Mouse (Mus musculus) MEL (cell line): ENCODE data around the gene Gm20481. TPM values are rescaled to one million over a fixed set of nuclear protein-coding genes. Genes with fewer than 3 reads are reported as not detected.

Source experiments
- DNase-seq: peaks from one replicate; pipeline ENCODE4 v3.0.0; 2011; ENCODE audit warnings: low read depth, low spot score
- H3K27ac ChIP-seq: 2 replicates; pipeline ENCODE4 v1.5.1; 2012; ENCODE audit warnings: low read depth, mild to moderate bottlenecking, control low read depth, low read length, moderate library complexity; ENCODE audit not compliant: control insufficient read depth
- H3K27me3 ChIP-seq, 2 experiments: fragments of 150-350 bp in 1 of 2; sonication (generic) in 1 of 2; 2 replicates each; pipeline ENCODE4 v1.6.1; 2012; ENCODE audit warnings: low read length in 2 of 2, mild to moderate bottlenecking in 2 of 2, improper control_type of control experiment in 1 of 2, moderate library complexity in 1 of 2; ENCODE audit not compliant: insufficient read depth in 2 of 2, control insufficient read depth in 1 of 2
- H3K36me3 ChIP-seq, 2 experiments: 2 replicates each; pipeline ENCODE4 v1.6.1; 2012 to 2014; ENCODE audit warnings: low read length in 2 of 2, improper control_type of control experiment in 1 of 2, inconsistent platforms in 1 of 2, mild to moderate bottlenecking in 1 of 2; ENCODE audit not compliant: insufficient read depth in 2 of 2, control insufficient read depth in 1 of 2
- H3K4me1 ChIP-seq, 2 experiments: fragments of 150-350 bp in 1 of 2; sonication (generic) in 1 of 2; 2 replicates each; pipeline ENCODE4 v1.6.1; 2012; ENCODE audit warnings: low read length in 2 of 2, improper control_type of control experiment in 1 of 2, mild to moderate bottlenecking in 1 of 2; ENCODE audit not compliant: insufficient read depth in 2 of 2, control insufficient read depth in 1 of 2
- H3K4me3 ChIP-seq, 2 experiments: fragments of 150-350 bp in 1 of 2; sonication (generic) in 1 of 2; 2 replicates each; pipeline ENCODE4 v1.5.1; 2012; ENCODE audit warnings: low read depth in 2 of 2, low read length in 2 of 2, mild to moderate bottlenecking in 2 of 2, moderate library complexity in 2 of 2, control low read depth in 1 of 2, improper control_type of control experiment in 1 of 2; ENCODE audit not compliant: control insufficient read depth in 1 of 2, insufficient read depth in 1 of 2
- H3K79me2 ChIP-seq: 2 replicates; pipeline ENCODE4 v1.6.1; 2012; ENCODE audit warnings: mild to moderate bottlenecking, low read length, moderate library complexity; ENCODE audit not compliant: control insufficient read depth, poor library complexity, insufficient read depth
- H3K9ac ChIP-seq: 2 replicates; pipeline ENCODE4 v1.6.1; 2012; ENCODE audit warnings: low read depth, mild to moderate bottlenecking, control low read depth, low read length, moderate library complexity; ENCODE audit not compliant: control insufficient read depth, poor library complexity, severe bottlenecking
- H3K9me3 ChIP-seq: fragments of 150-350 bp; sonication (generic); replicated peaks from 2 replicates; pipeline ENCODE4 v1.6.1; 2012; ENCODE audit warnings: mild to moderate bottlenecking, low read length, improper control_type of control experiment, moderate library complexity; ENCODE audit not compliant: insufficient read depth
- CTCF ChIP-seq, 3 experiments: IDR thresholded peaks in 2 of 3; conservative IDR thresholded peaks in 1 of 3; 2 replicates each; pipeline ENCODE4 v1.5.1; 2011 to 2012; ENCODE audit warnings: low read length in 3 of 3, low read depth in 2 of 3, mild to moderate bottlenecking in 2 of 3, improper control_type of control experiment in 1 of 3, inconsistent platforms in 1 of 3, mixed read lengths in 1 of 3, moderate library complexity in 1 of 3; ENCODE audit not compliant: control insufficient read depth in 1 of 3, insufficient read depth in 1 of 3, poor library complexity in 1 of 3, severe bottlenecking in 1 of 3
- E2F4 ChIP-seq: IDR thresholded peaks from 2 replicates; pipeline ENCODE4 v1.6.1; 2011; ENCODE audit warnings: low read depth, low read length, improper control_type of control experiment, borderline replicate concordance
- EP300 ChIP-seq, 2 experiments: IDR thresholded peaks; 2 replicates each; pipeline ENCODE4 v1.6.1; 2011; ENCODE audit warnings: improper control_type of control experiment in 2 of 2, low read length in 2 of 2, low read depth in 1 of 2, mild to moderate bottlenecking in 1 of 2
- ETS1 ChIP-seq: IDR thresholded peaks from 2 replicates; pipeline ENCODE4 v1.6.1; 2012; ENCODE audit warnings: low read depth, mild to moderate bottlenecking, inconsistent platforms, low read length, improper control_type of control experiment, moderate library complexity
- JUND ChIP-seq: IDR thresholded peaks from 2 replicates; pipeline ENCODE4 v1.6.1; 2011; ENCODE audit warnings: low read depth, mild to moderate bottlenecking, improper control_type of control experiment, low read length
- MAFK ChIP-seq: IDR thresholded peaks from 2 replicates; pipeline ENCODE4 v1.6.1; 2011; ENCODE audit warnings: low read depth, mild to moderate bottlenecking, low read length, improper control_type of control experiment, borderline replicate concordance
- MAX ChIP-seq: IDR thresholded peaks from 2 replicates; pipeline ENCODE4 v1.6.1; 2011; ENCODE audit warnings: low read length, improper control_type of control experiment
- MAZ ChIP-seq: IDR thresholded peaks from 2 replicates; pipeline ENCODE4 v1.6.1; 2012; ENCODE audit warnings: low read depth, mild to moderate bottlenecking, inconsistent platforms, low read length, improper control_type of control experiment
- MEF2A ChIP-seq: IDR thresholded peaks from 2 replicates; pipeline ENCODE4 v1.6.1; 2014; ENCODE audit warnings: low read depth, mild to moderate bottlenecking, inconsistent platforms, low read length, improper control_type of control experiment; ENCODE audit not compliant: poor library complexity, insufficient replicate concordance, severe bottlenecking; ENCODE audit errors: extremely low read depth
- MYB ChIP-seq: IDR thresholded peaks from 2 replicates; pipeline ENCODE4 v1.6.1; 2011; ENCODE audit warnings: mild to moderate bottlenecking, low read depth, low read length, improper control_type of control experiment
- MYC ChIP-seq: IDR thresholded peaks from 2 replicates; pipeline ENCODE4 v1.6.1; 2011; ENCODE audit warnings: low read depth, mild to moderate bottlenecking, low read length, improper control_type of control experiment, moderate library complexity
- NELFE ChIP-seq: IDR thresholded peaks from 2 replicates; pipeline ENCODE4 v1.6.1; 2011; ENCODE audit warnings: low read depth, low read length, improper control_type of control experiment
- POLR2AphosphoS2 ChIP-seq: IDR thresholded peaks from 2 replicates; pipeline ENCODE4 v1.6.1; 2011; ENCODE audit warnings: low read length, improper control_type of control experiment
- POLR2AphosphoS5 ChIP-seq: IDR thresholded peaks from 2 replicates; pipeline ENCODE4 v1.6.1; 2012; ENCODE audit warnings: low read depth, borderline replicate concordance, mild to moderate bottlenecking, inconsistent platforms, low read length, moderate library complexity, mixed read lengths
- RAD21 ChIP-seq: IDR thresholded peaks from 2 replicates; pipeline ENCODE4 v1.6.1; 2011; ENCODE audit warnings: mild to moderate bottlenecking, low read depth, low read length, improper control_type of control experiment
- RCOR1 ChIP-seq: IDR thresholded peaks from 2 replicates; pipeline ENCODE4 v1.6.1; 2012; ENCODE audit warnings: low read depth, mild to moderate bottlenecking, inconsistent platforms, low read length, improper control_type of control experiment
- SIN3A ChIP-seq: IDR thresholded peaks from 2 replicates; pipeline ENCODE4 v1.6.1; 2012; ENCODE audit warnings: low read length, improper control_type of control experiment, inconsistent platforms
- TAL1 ChIP-seq: IDR thresholded peaks from 2 replicates; pipeline ENCODE4 v1.6.1; 2012; ENCODE audit warnings: mild to moderate bottlenecking, inconsistent platforms, low read length, moderate library complexity, mixed read lengths
- TBP ChIP-seq: IDR thresholded peaks from 2 replicates; pipeline ENCODE4 v1.8.0; 2011; ENCODE audit warnings: low read depth, low read length, improper control_type of control experiment
- USF2 ChIP-seq, 2 experiments: IDR thresholded peaks; 2 replicates each; pipeline ENCODE4 v1.6.1; 2011 to 2012; ENCODE audit warnings: improper control_type of control experiment in 2 of 2, low read length in 2 of 2, borderline replicate concordance in 1 of 2, inconsistent platforms in 1 of 2, low read depth in 1 of 2, mild to moderate bottlenecking in 1 of 2; ENCODE audit not compliant: insufficient read depth in 1 of 2
- ZKSCAN1 ChIP-seq: IDR thresholded peaks from 2 replicates; pipeline ENCODE4 v1.6.1; 2012; ENCODE audit warnings: low read depth, mild to moderate bottlenecking, inconsistent platforms, low read length, improper control_type of control experiment, moderate library complexity
- ZMIZ1 ChIP-seq: IDR thresholded peaks from 2 replicates; pipeline ENCODE4 v1.6.1; 2012; ENCODE audit warnings: low read depth, mild to moderate bottlenecking, inconsistent platforms, low read length, improper control_type of control experiment, moderate library complexity
- polyA plus RNA-seq, 2 experiments: library from polyadenylated mRNA; stranded (reverse) in 1 of 2; unstranded in 1 of 2; fragments of >175 nt in 1 of 2; fragments of >200 nt in 1 of 2; gene quantifications; 2 replicates each; pipeline versions ENCODE4 v1.2.1 to v1.2.4; 2012; ENCODE audit warnings: low replicate concordance in 2 of 2, low read depth in 1 of 2; ENCODE audit not compliant: insufficient read length in 2 of 2, insufficient read depth in 1 of 2, missing spikeins in 1 of 2
- total RNA-seq: library from RNA; depleted of rRNA; stranded (reverse); fragments of 300-350 nt; gene quantifications from 2 replicates; pipeline ENCODE4 v1.2.3, GENCODE M21; 2012

The Gm20481 gene
- total and polyA plus RNA-seq, 3 experiments = not detected

DNA sequence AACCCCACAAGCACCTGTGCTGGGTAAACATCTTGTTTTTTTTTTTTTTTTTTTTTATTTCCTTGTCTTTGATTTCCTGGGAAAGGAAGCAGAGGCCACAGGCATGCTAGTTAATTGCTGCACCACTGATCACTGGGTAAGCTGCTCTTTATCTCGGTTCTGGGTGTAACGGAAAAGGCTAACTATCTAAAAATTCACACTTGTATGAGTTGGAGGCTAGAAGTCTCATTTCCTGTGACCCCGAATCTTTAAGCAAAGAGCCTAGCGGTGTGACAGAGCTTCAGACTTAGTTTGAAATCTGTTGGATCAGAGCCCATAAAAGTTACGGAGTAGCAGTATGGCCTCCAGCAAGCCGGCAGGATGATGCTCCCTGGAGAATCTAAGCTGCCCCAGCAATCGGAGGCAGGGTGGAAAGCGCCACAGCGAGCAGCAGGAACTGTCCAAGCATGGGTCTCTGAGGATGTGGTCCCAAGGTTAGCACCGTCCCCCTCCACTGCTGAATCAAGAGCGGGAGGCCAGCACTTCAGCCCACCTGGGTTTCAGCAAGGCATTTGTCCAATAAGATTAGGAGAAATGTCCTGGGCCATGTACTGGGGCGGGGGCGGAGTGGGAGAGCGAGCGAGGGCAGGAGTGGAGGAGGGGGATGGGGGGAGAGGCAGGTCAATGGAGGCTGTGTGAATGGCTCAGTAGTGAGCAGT, 28.2 kb upstream of the Gm20481 start (continued):
- peak; percentile 78 for TF ChIP-seq MYB
- TF ChIP-seq RAD21 = no peak
- no peak for TF ChIP-seq ZMIZ1
- no peak for TF ChIP-seq NELFE
- TF ChIP-seq ETS1 = peak; percentile 46
- no peak for TF ChIP-seq POLR2AphosphoS2
- TF ChIP-seq TBP = no peak

DNA sequence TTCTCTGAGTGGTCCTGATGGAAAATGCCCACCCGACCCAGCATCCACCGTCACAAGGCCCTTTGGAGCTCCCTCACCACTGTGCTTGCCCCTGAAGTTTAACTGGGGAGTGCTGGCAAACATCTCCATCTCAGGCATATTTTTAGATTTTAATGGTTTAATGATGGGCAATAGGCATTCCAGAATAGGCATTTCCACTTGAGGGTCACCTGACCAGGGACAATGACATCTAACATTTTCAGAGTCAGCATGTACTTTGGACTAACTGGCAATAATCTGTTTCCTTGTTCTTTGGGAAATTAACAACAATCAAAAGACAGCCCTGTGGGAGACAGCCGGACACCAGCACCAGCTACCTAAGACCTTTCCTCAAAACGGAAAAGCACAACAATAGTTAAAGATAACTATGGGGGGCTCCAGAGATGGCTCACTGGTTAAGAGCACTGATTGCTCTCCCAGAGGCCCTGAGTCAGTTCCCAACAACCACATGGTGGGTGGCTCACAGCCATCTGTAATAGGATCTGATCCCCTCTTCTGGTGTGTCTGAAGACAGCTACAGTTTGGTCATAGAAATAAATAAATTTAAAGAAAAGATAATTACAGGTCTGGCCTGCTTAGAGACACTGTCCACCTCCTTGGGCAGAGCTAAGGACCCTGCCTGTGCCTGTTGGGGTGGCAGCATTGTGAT, 26.4 kb upstream of the Gm20481 start:
- H3K79me2 ChIP-seq = no peaks in the 10 kb centered on the region
- TF ChIP-seq MAZ (no peak), RCOR1 (no peak), ZKSCAN1 (no peak), MYC (no peak), CTCF (IDR thresholded peaks at IDR 0.05 in 2 of 3, conservative IDR thresholded peaks at IDR 0.05 in 1 of 3; ENCODE audit: control insufficient read depth in 1 of 3, insufficient read depth in 1 of 3, low read depth in 2 of 3, low read length in 3 of 3, poor library complexity in 1 of 3, severe bottlenecking in 1 of 3) (no peak), NELFE (no peak), USF2 (IDR thresholded peaks at IDR 0.05; ENCODE audit: borderline replicate concordance in 1 of 2, insufficient read depth in 1 of 2, low read depth in 1 of 2, low read length in 2 of 2) (no peak), EP300 (IDR thresholded peaks at IDR 0.05; ENCODE audit: low read depth in 1 of 2, low read length in 2 of 2) (no peak), TAL1 (no peak), POLR2AphosphoS5 (no peak), RAD21 (no peak), SIN3A (no peak), E2F4 (no peak), MAFK (no peak), JUND (no peak), MEF2A (no peak), ETS1 (no peak), MAX (no peak), ZMIZ1 (no peak)
- TF ChIP-seq, all 39 proteins: peak for 0

More for the DNA sequence above, 26.4 kb upstream of the Gm20481 start:
- Histone ChIP-seq H3K27me3 (no peaks in the 10 kb centered on the region), H3K36me3 (peaks cover 0 to 13% of the 10 kb centered on the region in 2 experiments; a peak in 2 of 4 replicates), H3K27ac (no peak overlapping the region), H3K9me3 (no peaks in the 10 kb centered on the region), H3K9ac (no peak overlapping the region), H3K4me3 (no peak overlapping the region), H3K4me1 (peaks cover 2 to 10% of the 10 kb centered on the region in 2 experiments)
- no peak for DNase-seq
